Mouse (Mus musculus) spleen, adult 18-20 months (tissue): ENCODE data around the gene Myh4.

ENCODE experiments used
- DNase-seq, 2 experiments: peaks; one replicate each; pipeline ENCODE4 v3.0.0; 2022; ENCODE audit warnings: mixed read lengths in 2 of 2

Myh4 gene

GRCm38 (mm10) chr11:67237481-67238079, at the start of gene Myh4:
Gene Myh4, plus strand, starts transcription at chr11:67238029.
- DNase-seq: no peak

GRCm38 (mm10) chr11:67190316-67190715, 47.5 kb upstream of the Myh4 start:
- DNase-seq: no peak

DNA sequence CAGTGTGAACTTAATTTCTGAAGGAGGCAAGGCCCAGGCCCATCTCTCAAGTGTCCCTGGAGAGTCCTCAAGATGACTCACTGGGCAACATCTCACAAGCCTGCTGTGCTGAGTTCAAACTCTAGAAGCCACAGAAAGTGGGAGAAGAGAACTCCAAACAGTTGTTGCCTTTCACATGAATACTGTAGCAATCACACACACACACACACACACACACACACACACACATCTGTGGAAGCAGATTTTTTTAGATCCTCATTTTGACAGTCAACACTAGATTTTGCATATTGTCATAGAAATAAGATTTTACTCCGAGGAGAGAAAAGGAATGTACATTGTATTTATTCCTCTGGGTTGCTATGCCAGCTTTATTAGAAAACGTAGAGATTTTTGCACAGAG, 47.0 kb upstream of the Myh4 start:
- no peak for DNase-seq

- DNase-seq: no peak
These were observed 46.3 kb upstream of the Myh4 start for GRCm38 (mm10) chr11:67191496-67191895.

- DNase-seq: no peak
These were observed 38.5 kb upstream of the Myh4 start for GRCm38 (mm10) chr11:67199321-67199720.

GRCm38 (mm10) chr11:67199752-67200151, 38.1 kb upstream of the Myh4 start, which contains the start of gene Myh1:
Gene Myh1, plus strand, starts transcription at chr11:67200052.
- DNase-seq: no peak

DNA sequence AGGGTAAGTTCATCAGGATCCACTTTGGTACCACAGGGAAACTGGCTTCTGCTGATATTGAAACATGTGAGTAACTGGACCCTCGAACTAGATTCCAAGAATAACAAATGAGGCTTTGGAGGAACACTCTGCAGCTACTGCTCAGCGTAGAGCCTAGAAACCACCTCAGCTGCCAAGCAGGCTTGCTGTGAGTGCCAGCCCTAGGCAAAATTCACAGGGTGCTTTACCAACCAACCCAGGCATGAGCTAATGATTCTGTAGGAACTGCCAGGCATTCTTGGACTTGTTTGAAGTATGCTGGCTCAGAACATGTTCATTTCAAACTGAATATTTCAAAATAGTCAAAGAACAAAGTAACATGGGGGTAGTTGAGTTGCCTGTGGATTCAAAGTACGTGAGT, 33.1 kb upstream of the Myh4 start:
- DNase-seq: no peak

DNA sequence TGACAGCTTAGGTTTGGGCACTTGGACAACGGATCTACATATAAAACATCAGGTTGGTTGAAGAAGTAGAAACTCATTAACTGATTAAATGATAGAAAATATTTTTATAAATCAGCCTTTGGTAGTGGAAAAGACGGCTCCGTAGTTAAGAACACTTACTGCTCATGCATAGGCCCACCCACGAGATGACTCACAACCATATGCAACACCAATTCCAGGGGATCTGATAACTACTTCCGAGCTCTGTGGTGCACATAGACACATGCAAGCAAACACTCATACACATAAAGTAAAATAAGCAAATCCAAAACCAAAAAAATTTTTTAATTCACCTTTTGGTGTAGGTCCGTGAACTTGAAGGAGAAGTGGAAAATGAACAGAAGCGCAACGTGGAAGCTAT, 16.0 kb upstream of the Myh4 start:
- no peak for DNase-seq

DNA sequence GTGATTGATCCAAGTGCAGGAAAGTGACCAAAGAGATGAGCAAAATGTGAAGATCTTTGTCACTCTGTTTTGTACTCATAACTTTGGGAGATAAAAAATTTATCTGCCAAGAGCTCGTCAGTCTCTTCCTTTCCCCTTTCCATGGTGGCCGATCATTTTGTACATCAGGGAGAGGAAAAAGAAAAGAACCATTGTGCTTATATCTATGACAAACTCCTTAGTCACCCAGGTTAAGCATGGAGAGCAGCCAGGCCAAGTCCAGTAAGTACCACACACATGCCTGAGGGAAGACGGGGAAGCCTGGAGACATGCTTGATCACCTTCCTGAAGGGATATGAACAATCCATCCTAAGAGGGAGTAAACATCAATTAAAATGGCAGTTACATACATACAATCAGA, 13.4 kb upstream of the Myh4 start:
- DNase-seq: no peak

- DNase-seq: no peak
These were observed 9.1 kb upstream of the Myh4 start for GRCm38 (mm10) chr11:67228731-67229130.

DNA sequence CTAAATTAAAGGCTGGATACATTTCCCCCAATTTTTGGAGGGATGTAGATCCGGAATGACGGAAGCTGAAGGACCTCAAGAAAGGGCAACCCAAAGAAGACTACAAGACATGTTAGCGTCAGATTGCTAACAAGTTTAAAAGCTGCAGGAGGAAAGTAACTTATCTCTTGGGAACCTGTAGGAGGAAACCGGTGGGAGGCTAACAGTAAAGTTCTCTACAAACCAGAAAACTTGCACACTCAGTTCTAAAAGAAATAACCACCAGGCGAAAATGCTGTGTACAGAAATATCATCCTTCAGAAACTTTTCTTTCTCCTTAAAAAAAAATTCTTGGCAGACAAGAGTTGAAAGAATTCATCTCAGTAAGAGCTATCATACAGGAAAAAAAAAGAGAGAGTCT, 8.7 kb upstream of the Myh4 start:
- no peak for DNase-seq

DNA sequence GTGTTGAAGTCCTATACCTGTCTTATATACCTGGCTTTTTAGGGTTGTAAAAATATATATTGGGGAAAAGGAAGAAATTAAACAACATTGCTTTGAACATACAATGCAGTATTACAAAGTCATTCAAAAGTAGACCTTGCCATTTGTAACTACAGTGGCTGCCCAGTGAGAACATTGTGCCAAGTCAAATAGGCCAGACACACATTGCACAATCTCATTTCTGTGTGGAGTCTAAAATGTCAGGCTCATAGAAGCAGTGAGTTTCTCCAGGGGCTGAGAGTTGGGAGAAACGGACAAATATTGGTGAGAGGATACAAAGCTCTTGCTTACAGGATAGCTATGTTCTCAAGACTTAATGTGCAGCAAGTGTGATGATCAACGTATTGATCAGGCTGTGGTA, 7.9 kb upstream of the Myh4 start:
- no peak for DNase-seq

- DNase-seq: peak in 1 of 2 experiments; percentile 33
These were observed 2.0 kb upstream of the Myh4 start for GRCm38 (mm10) chr11:67235639-67236358.

- no peak for DNase-seq
These were observed 1.0 kb upstream of the Myh4 start for GRCm38 (mm10) chr11:67236799-67237198.

DNA sequence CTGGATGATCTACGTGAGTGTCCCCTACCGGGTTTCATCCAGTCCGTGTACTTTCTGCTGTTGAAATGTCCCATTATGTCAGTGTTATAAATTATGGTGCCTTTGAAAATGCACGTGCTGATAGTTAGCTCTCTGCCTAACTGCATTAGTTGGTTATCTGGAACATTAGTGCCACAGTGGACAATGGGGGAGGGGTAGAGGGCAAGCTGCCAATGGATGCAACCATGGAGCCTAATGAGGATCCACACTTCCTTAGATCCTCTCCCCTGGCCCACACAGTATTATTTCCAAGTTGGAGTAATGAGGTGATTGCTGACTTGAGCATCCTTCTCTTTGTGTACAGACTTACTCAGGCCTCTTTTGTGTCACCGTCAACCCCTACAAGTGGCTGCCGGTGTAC, 3.2 kb downstream of the Myh4 start:
- no peak for DNase-seq

DNA sequence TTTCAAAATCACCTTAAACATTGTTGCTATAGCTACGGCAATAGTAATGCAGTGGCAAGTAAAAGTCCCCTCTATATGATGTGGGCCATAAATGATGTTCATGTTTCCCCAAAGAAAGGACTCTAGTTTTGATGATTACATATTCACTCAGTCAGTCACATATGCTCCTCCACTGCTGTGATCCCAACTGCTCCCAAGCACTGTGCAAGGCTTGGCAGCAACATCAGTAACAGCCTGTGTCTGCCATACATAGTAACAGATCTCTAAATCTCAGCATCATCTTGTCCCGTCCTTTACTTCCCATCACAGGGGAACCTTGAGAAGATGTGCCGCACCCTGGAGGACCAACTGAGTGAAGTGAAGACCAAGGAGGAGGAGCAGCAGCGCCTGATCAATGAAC, 15.9 kb downstream of the Myh4 start:
- DNase-seq: no peak

- DNase-seq: no peak
These were observed 19.2 kb downstream of the Myh4 start for GRCm38 (mm10) chr11:67257048-67257447.

- DNase-seq: no peak
These were observed 23.1 kb downstream of the Myh4 start for GRCm38 (mm10) chr11:67260956-67261355.

GRCm38 (mm10) chr11:67276601-67277174, 38.9 kb downstream of the Myh4 start, which contains the start of gene Myh8:
Gene Myh8, plus strand, starts transcription at chr11:67277124.
- DNase-seq: no peak

DNA sequence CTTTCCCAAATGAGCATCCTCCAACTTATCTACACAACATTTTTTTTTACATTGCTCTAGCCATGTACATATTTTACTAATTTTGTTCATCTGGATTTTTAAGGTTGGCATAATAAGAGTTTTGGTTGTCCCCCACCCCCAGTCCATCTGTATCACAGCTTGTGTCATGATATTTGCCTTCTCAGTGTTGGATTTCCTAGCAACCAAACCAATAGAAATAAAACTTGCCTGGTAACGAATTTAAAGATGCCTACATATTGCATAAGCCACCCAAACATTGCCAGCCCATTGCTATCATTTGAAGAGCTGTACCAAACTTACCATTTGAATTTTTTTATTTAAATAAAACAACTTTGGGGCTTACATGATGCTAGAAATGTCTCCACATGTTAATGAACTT, 55.6 kb downstream of the Myh4 start:
- DNase-seq: no peak
